Mouse (Mus musculus) CH12.LX (cell line): Measurements from ENCODE around the gene Lrrc30. TPM values are rescaled to one million over a fixed set of nuclear protein-coding genes. Genes with fewer than 3 reads are reported as not detected.

ENCODE experiments used
- DNase-seq: peaks from one replicate; pipeline ENCODE4 v3.0.0-alpha.2; 2013; ENCODE audit errors: extremely low read depth
- H3K27ac ChIP-seq: 2 replicates; pipeline ENCODE4 v1.5.1; 2012; ENCODE audit warnings: low read depth, mild to moderate bottlenecking, control low read depth, moderate library complexity; ENCODE audit not compliant: insufficient read depth
- H3K27me3 ChIP-seq: replicated peaks from 2 replicates; pipeline ENCODE3; 2012; ENCODE audit warnings: inconsistent platforms
- H3K36me3 ChIP-seq, 2 experiments: replicated peaks in 1 of 2; 2 replicates each; pipeline versions ENCODE3 to v1.6.1; 2012; ENCODE audit warnings: inconsistent platforms in 1 of 2, low read length in 1 of 2, mild to moderate bottlenecking in 1 of 2, mixed read lengths in 1 of 2, moderate library complexity in 1 of 2; ENCODE audit not compliant: control insufficient read depth in 1 of 2, insufficient read depth in 1 of 2
- H3K4me1 ChIP-seq, 2 experiments: 2 replicates each; pipeline ENCODE4 v1.6.1; 2012; ENCODE audit warnings: inconsistent platforms in 1 of 2, moderate library complexity in 1 of 2; ENCODE audit not compliant: insufficient read depth in 2 of 2, control insufficient read depth in 1 of 2
- H3K4me2 ChIP-seq: 2 replicates; pipeline ENCODE4 v1.6.1; 2012; ENCODE audit warnings: low read depth, mild to moderate bottlenecking, control low read depth; ENCODE audit not compliant: poor library complexity, insufficient read depth, severe bottlenecking
- H3K4me3 ChIP-seq, 3 experiments: fragments of 150-350 bp in 1 of 3; sonication (generic) in 1 of 3; replicated peaks in 1 of 3; 2 replicates each; pipeline versions ENCODE3 to v1.5.1; 2011 to 2012; ENCODE audit warnings: low read depth in 2 of 3, low read length in 2 of 3, mild to moderate bottlenecking in 2 of 3, moderate library complexity in 2 of 3, control low read depth in 1 of 3, improper control_type of control experiment in 1 of 3, inconsistent platforms in 1 of 3, mixed read lengths in 1 of 3; ENCODE audit not compliant: poor library complexity in 1 of 3
- H3K79me2 ChIP-seq: replicated peaks from 2 replicates; pipeline ENCODE4 v1.6.1; 2012; ENCODE audit warnings: mild to moderate bottlenecking, moderate library complexity; ENCODE audit not compliant: control insufficient read depth, poor library complexity, insufficient read depth, severe bottlenecking; ENCODE audit errors: extremely low read depth
- H3K9ac ChIP-seq: 2 replicates; pipeline ENCODE4 v1.6.1; 2012; ENCODE audit warnings: low read depth, mild to moderate bottlenecking, control low read depth, moderate library complexity; ENCODE audit not compliant: insufficient read depth
- H3K9me3 ChIP-seq: replicated peaks from 2 replicates; pipeline ENCODE3; 2012; ENCODE audit warnings: low read length, inconsistent platforms, mixed read lengths
- CHD1 ChIP-seq: IDR thresholded peaks from 2 replicates; pipeline ENCODE4 v1.6.1; 2012; ENCODE audit warnings: low read depth, low read length, improper control_type of control experiment, inconsistent platforms
- CHD2 ChIP-seq: IDR thresholded peaks from 2 replicates; pipeline ENCODE4 v1.6.1; 2011; ENCODE audit warnings: low read length, improper control_type of control experiment
- CTCF ChIP-seq, 2 experiments: IDR thresholded peaks in 1 of 2; conservative IDR thresholded peaks in 1 of 2; 2 replicates each; pipeline ENCODE4 v1.5.1; 2011 to 2012; ENCODE audit warnings: low read depth in 2 of 2, low read length in 2 of 2, improper control_type of control experiment in 1 of 2, inconsistent platforms in 1 of 2, mild to moderate bottlenecking in 1 of 2, moderate library complexity in 1 of 2
- EP300 ChIP-seq: IDR thresholded peaks from 2 replicates; pipeline ENCODE4 v1.6.1; 2011; ENCODE audit warnings: low read length, improper control_type of control experiment
- GABPA ChIP-seq: IDR thresholded peaks from 2 replicates; pipeline ENCODE4 v1.6.1; 2012; ENCODE audit warnings: low read depth, low read length, improper control_type of control experiment, inconsistent platforms; ENCODE audit not compliant: insufficient replicate concordance
- HCFC1 ChIP-seq: IDR thresholded peaks from 2 replicates; pipeline ENCODE4 v1.6.1; 2012; ENCODE audit warnings: low read depth, mild to moderate bottlenecking, inconsistent platforms, low read length, improper control_type of control experiment
- IRF4 ChIP-seq: IDR thresholded peaks from 2 replicates; pipeline ENCODE4 v1.6.1; 2014; ENCODE audit warnings: low read depth, mild to moderate bottlenecking, inconsistent platforms, low read length, improper control_type of control experiment
- JUN ChIP-seq: IDR thresholded peaks from 2 replicates; pipeline ENCODE4 v1.6.1; 2011; ENCODE audit warnings: low read depth, mild to moderate bottlenecking, low read length, improper control_type of control experiment, moderate library complexity; ENCODE audit not compliant: insufficient read depth
- KAT2A ChIP-seq: IDR thresholded peaks from 2 replicates; pipeline ENCODE4 v1.6.1; 2012; ENCODE audit warnings: low read length, improper control_type of control experiment, inconsistent platforms; ENCODE audit not compliant: insufficient replicate concordance
- MAZ ChIP-seq: IDR thresholded peaks from 2 replicates; pipeline ENCODE4 v1.6.1; 2012; ENCODE audit warnings: low read depth, mild to moderate bottlenecking, inconsistent platforms, low read length, improper control_type of control experiment, moderate library complexity
- MYC ChIP-seq: IDR thresholded peaks from 2 replicates; pipeline ENCODE4 v1.6.1; 2011; ENCODE audit warnings: low read depth, mild to moderate bottlenecking, improper control_type of control experiment, low read length
- NELFE ChIP-seq: IDR thresholded peaks from 2 replicates; pipeline ENCODE4 v1.6.1; 2011; ENCODE audit warnings: low read depth, low read length, improper control_type of control experiment
- PAX5 ChIP-seq: IDR thresholded peaks from 2 replicates; pipeline ENCODE4 v1.6.1; 2012; ENCODE audit warnings: low read length, inconsistent platforms, mixed read lengths
- POLR2AphosphoS2 ChIP-seq: IDR thresholded peaks from 2 replicates; pipeline ENCODE4 v1.6.1; 2011; ENCODE audit warnings: low read depth, low read length, improper control_type of control experiment
- SIN3A ChIP-seq: IDR thresholded peaks from 2 replicates; pipeline ENCODE4 v1.6.1; 2012; ENCODE audit warnings: low read length, improper control_type of control experiment, inconsistent platforms
- TCF12 ChIP-seq: IDR thresholded peaks from 2 replicates; pipeline ENCODE4 v1.6.1; 2014; ENCODE audit warnings: low read depth, mild to moderate bottlenecking, inconsistent platforms, low read length, improper control_type of control experiment
- UBTF ChIP-seq: IDR thresholded peaks from 2 replicates; pipeline ENCODE4 v1.6.1; 2012; ENCODE audit warnings: low read depth, mild to moderate bottlenecking, inconsistent platforms, low read length, improper control_type of control experiment, moderate library complexity
- USF1 ChIP-seq: IDR thresholded peaks from 2 replicates; pipeline ENCODE4 v1.6.1; 2014; ENCODE audit warnings: low read depth, mild to moderate bottlenecking, inconsistent platforms, low read length, improper control_type of control experiment
- ZMIZ1 ChIP-seq: IDR thresholded peaks from 2 replicates; pipeline ENCODE4 v1.6.1; 2012; ENCODE audit warnings: low read depth, mild to moderate bottlenecking, inconsistent platforms, low read length, improper control_type of control experiment
- dilution Hi-C: fragments of 300-500 bp; cut with MboI; formaldehyde crosslinking; loops from 2 replicates; pipeline ENCODE4 v1.14.3; 2020; ENCODE audit warnings: low sequenced_read_pairs; ENCODE audit not compliant: extremely low pct_unique_long_range_greater_than_20kb, extremely low pct_ligation_motif_present
- in situ Hi-C: fragments of 300-500 bp; cut with MboI; formaldehyde crosslinking; loops from 3 replicates; pipeline ENCODE4 v1.14.3; 2019; ENCODE audit warnings: low sequenced_read_pairs, low pct_ligation_motif_present, low pct_unique_long_range_greater_than_20kb, mixed read lengths
- polyA plus RNA-seq: library from polyadenylated mRNA; unstranded; fragments of >175 nt; gene quantifications from 2 replicates; pipeline ENCODE4 v1.2.1, GENCODE M21; 2012; ENCODE audit warnings: low read depth; ENCODE audit not compliant: insufficient read length
- total RNA-seq, 2 experiments: library from RNA; depleted of rRNA; stranded (reverse); fragments of 300-350 nt in 1 of 2; fragments of >200 nt in 1 of 2; gene quantifications; 2 replicates each; pipeline ENCODE4 v1.2.3; 2012 to 2014

Lrrc30 gene
- total and polyA plus RNA-seq, 3 experiments, result not detected

DNA sequence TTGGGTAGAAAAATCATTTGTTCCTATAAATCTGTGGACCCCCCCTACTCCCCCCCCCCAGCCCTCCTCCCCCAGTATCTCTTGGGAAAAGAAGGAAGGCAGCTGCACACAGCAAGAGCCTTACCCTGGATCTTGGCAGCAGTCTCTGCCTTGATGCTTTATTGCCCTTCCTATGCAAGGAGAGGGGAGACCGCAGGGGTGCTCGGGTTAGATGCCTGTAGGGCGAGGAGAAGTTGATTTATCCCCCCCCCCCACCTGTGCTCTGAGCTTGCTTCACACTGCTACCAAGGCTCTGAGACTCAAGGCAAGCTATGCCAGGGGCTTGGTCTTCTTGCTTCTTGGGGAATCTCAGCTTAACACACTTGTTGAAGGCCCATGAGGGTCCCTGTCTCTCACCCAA is 2.8 kb downstream of the Lrrc30 start:
- H3K9me3 ChIP-seq, result peaks cover 86% of the 10 kb centered on the region
- in situ Hi-C loops, result no loop called here

DNA sequence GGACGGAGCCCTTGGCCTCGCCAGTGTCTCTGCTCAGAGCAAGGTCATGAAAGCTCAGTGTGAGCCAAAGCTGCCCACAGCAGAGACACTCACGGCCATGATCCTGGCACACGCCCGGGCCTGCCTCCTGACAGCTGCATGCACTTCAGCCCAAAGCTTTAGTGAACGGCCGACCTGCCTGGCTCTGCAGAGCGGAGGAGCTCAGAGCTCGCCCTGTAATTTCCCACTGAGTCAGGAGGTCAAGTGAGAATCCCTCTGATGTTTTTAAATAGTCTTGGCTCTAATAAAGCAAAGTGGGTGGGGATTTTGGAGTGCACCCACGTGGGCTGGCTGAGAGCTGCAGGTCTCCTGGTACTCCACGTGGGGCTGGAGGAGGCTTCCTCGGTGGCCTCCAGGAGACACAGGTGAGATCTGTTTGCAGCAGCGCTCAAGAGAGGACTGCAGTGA is 3.3 kb downstream of the Lrrc30 start:
- Histone ChIP-seq H3K9ac (no peak overlapping the region), H3K9me3 (peaks cover 81% of the 10 kb centered on the region), H3K4me3 (no peak overlapping the region), H3K4me1 (no peaks in the 10 kb centered on the region), H3K36me3 (no peaks in the 10 kb centered on the region), H3K27ac (no peak overlapping the region), H3K79me2 (no peaks in the 10 kb centered on the region), H3K4me2 (no peak overlapping the region), H3K27me3 (no peaks in the 10 kb centered on the region)
- in situ Hi-C loops, result no loop called here
- TF ChIP-seq EP300 (no peak), IRF4 (no peak), JUN (no peak), UBTF (no peak), NELFE (no peak), SIN3A (no peak), MAZ (no peak), CHD1 (no peak), CTCF (conservative IDR thresholded peaks at IDR 0.05 in 1 of 2, IDR thresholded peaks at IDR 0.05 in 1 of 2; ENCODE audit: low read depth in 2 of 2, low read length in 2 of 2) (no peak), KAT2A (no peak)
- dilution Hi-C loops, result no loop called here
- no peak for DNase-seq

More for the DNA sequence above, 2.8 kb downstream of the Lrrc30 start:
- dilution Hi-C loops, result no loop called here
- no peak for DNase-seq
- Histone ChIP-seq H3K4me1 (no peaks in the 10 kb centered on the region), H3K9ac (no peak overlapping the region), H3K4me3 (no peak overlapping the region), H3K4me2 (no peak overlapping the region), H3K27me3 (no peaks in the 10 kb centered on the region), H3K27ac (no peak overlapping the region), H3K79me2 (no peaks in the 10 kb centered on the region), H3K36me3 (no peaks in the 10 kb centered on the region)
- TF ChIP-seq POLR2AphosphoS2, result no peak
- no peak for TF ChIP-seq CHD2
- TF ChIP-seq UBTF, result no peak
- no peak for TF ChIP-seq ZMIZ1
- TF ChIP-seq HCFC1, result no peak
- TF ChIP-seq PAX5, result no peak
- TF ChIP-seq TCF12, result no peak
- TF ChIP-seq USF1, result no peak
- TF ChIP-seq CTCF (conservative IDR thresholded peaks at IDR 0.05 in 1 of 2, IDR thresholded peaks at IDR 0.05 in 1 of 2; ENCODE audit: low read depth in 2 of 2, low read length in 2 of 2), result no peak
- no peak for TF ChIP-seq NELFE
- TF ChIP-seq GABPA, result no peak
- no peak for TF ChIP-seq KAT2A
- no peak for TF ChIP-seq MYC
